Mouse (Mus musculus) MEL (cell line): Measurements from ENCODE around the gene Atp6v1g2. TPM values are rescaled to one million over a fixed set of nuclear protein-coding genes. Genes with fewer than 3 reads are reported as not detected.

Experiments used
- DNase-seq: peaks from one replicate; pipeline ENCODE4 v3.0.0; 2011; ENCODE audit warnings: low read depth, low spot score
- H3K27ac ChIP-seq: 2 replicates; pipeline ENCODE4 v1.5.1; 2012; ENCODE audit warnings: low read depth, mild to moderate bottlenecking, control low read depth, low read length, moderate library complexity; ENCODE audit not compliant: control insufficient read depth
- H3K27me3 ChIP-seq, 2 experiments: fragments of 150-350 bp in 1 of 2; sonication (generic) in 1 of 2; 2 replicates each; pipeline ENCODE4 v1.6.1; 2012; ENCODE audit warnings: low read length in 2 of 2, mild to moderate bottlenecking in 2 of 2, improper control_type of control experiment in 1 of 2, moderate library complexity in 1 of 2; ENCODE audit not compliant: insufficient read depth in 2 of 2, control insufficient read depth in 1 of 2
- H3K36me3 ChIP-seq, 2 experiments: 2 replicates each; pipeline ENCODE4 v1.6.1; 2012 to 2014; ENCODE audit warnings: low read length in 2 of 2, improper control_type of control experiment in 1 of 2, inconsistent platforms in 1 of 2, mild to moderate bottlenecking in 1 of 2; ENCODE audit not compliant: insufficient read depth in 2 of 2, control insufficient read depth in 1 of 2
- H3K4me1 ChIP-seq, 2 experiments: fragments of 150-350 bp in 1 of 2; sonication (generic) in 1 of 2; 2 replicates each; pipeline ENCODE4 v1.6.1; 2012; ENCODE audit warnings: low read length in 2 of 2, improper control_type of control experiment in 1 of 2, mild to moderate bottlenecking in 1 of 2; ENCODE audit not compliant: insufficient read depth in 2 of 2, control insufficient read depth in 1 of 2
- H3K4me3 ChIP-seq, 2 experiments: fragments of 150-350 bp in 1 of 2; sonication (generic) in 1 of 2; 2 replicates each; pipeline ENCODE4 v1.5.1; 2012; ENCODE audit warnings: low read depth in 2 of 2, low read length in 2 of 2, mild to moderate bottlenecking in 2 of 2, moderate library complexity in 2 of 2, control low read depth in 1 of 2, improper control_type of control experiment in 1 of 2; ENCODE audit not compliant: control insufficient read depth in 1 of 2, insufficient read depth in 1 of 2
- H3K79me2 ChIP-seq: 2 replicates; pipeline ENCODE4 v1.6.1; 2012; ENCODE audit warnings: mild to moderate bottlenecking, low read length, moderate library complexity; ENCODE audit not compliant: control insufficient read depth, poor library complexity, insufficient read depth
- H3K9ac ChIP-seq: 2 replicates; pipeline ENCODE4 v1.6.1; 2012; ENCODE audit warnings: low read depth, mild to moderate bottlenecking, control low read depth, low read length, moderate library complexity; ENCODE audit not compliant: control insufficient read depth, poor library complexity, severe bottlenecking
- H3K9me3 ChIP-seq: fragments of 150-350 bp; sonication (generic); replicated peaks from 2 replicates; pipeline ENCODE4 v1.6.1; 2012; ENCODE audit warnings: mild to moderate bottlenecking, low read length, improper control_type of control experiment, moderate library complexity; ENCODE audit not compliant: insufficient read depth
- BHLHE40 ChIP-seq: IDR thresholded peaks from 2 replicates; pipeline ENCODE4 v1.6.1; 2012; ENCODE audit warnings: low read depth, mild to moderate bottlenecking, inconsistent platforms, low read length, improper control_type of control experiment, borderline replicate concordance
- CHD2 ChIP-seq: IDR thresholded peaks from 2 replicates; pipeline ENCODE4 v1.6.1; 2011; ENCODE audit warnings: low read length, improper control_type of control experiment
- CTCF ChIP-seq, 3 experiments: IDR thresholded peaks in 2 of 3; conservative IDR thresholded peaks in 1 of 3; 2 replicates each; pipeline ENCODE4 v1.5.1; 2011 to 2012; ENCODE audit warnings: low read length in 3 of 3, low read depth in 2 of 3, mild to moderate bottlenecking in 2 of 3, improper control_type of control experiment in 1 of 3, inconsistent platforms in 1 of 3, mixed read lengths in 1 of 3, moderate library complexity in 1 of 3; ENCODE audit not compliant: control insufficient read depth in 1 of 3, insufficient read depth in 1 of 3, poor library complexity in 1 of 3, severe bottlenecking in 1 of 3
- ELF1 ChIP-seq: IDR thresholded peaks from 2 replicates; pipeline ENCODE4 v1.6.1; 2014; ENCODE audit warnings: low read depth, mild to moderate bottlenecking, inconsistent platforms, low read length, improper control_type of control experiment, moderate library complexity
- EP300 ChIP-seq, 2 experiments: IDR thresholded peaks; 2 replicates each; pipeline ENCODE4 v1.6.1; 2011; ENCODE audit warnings: improper control_type of control experiment in 2 of 2, low read length in 2 of 2, low read depth in 1 of 2, mild to moderate bottlenecking in 1 of 2
- ETS1 ChIP-seq: IDR thresholded peaks from 2 replicates; pipeline ENCODE4 v1.6.1; 2012; ENCODE audit warnings: low read depth, mild to moderate bottlenecking, inconsistent platforms, low read length, improper control_type of control experiment, moderate library complexity
- GABPA ChIP-seq: IDR thresholded peaks from 2 replicates; pipeline ENCODE4 v1.6.1; 2012; ENCODE audit warnings: low read depth, mild to moderate bottlenecking, inconsistent platforms, low read length, improper control_type of control experiment, moderate library complexity
- HCFC1 ChIP-seq: IDR thresholded peaks from 2 replicates; pipeline ENCODE4 v1.6.1; 2012; ENCODE audit warnings: low read depth, mild to moderate bottlenecking, inconsistent platforms, low read length, improper control_type of control experiment, moderate library complexity
- JUND ChIP-seq: IDR thresholded peaks from 2 replicates; pipeline ENCODE4 v1.6.1; 2011; ENCODE audit warnings: low read depth, mild to moderate bottlenecking, improper control_type of control experiment, low read length
- KAT2A ChIP-seq: conservative IDR thresholded peaks from 2 replicates; pipeline ENCODE4 v1.6.1; 2012; ENCODE audit warnings: low read depth, low read length, improper control_type of control experiment, inconsistent platforms
- MAX ChIP-seq: IDR thresholded peaks from 2 replicates; pipeline ENCODE4 v1.6.1; 2011; ENCODE audit warnings: low read length, improper control_type of control experiment
- MAZ ChIP-seq: IDR thresholded peaks from 2 replicates; pipeline ENCODE4 v1.6.1; 2012; ENCODE audit warnings: low read depth, mild to moderate bottlenecking, inconsistent platforms, low read length, improper control_type of control experiment
- MXI1 ChIP-seq: IDR thresholded peaks from 2 replicates; pipeline ENCODE4 v1.6.1; 2011; ENCODE audit warnings: mild to moderate bottlenecking, low read depth, low read length, improper control_type of control experiment
- NELFE ChIP-seq: IDR thresholded peaks from 2 replicates; pipeline ENCODE4 v1.6.1; 2011; ENCODE audit warnings: low read depth, low read length, improper control_type of control experiment
- NRF1 ChIP-seq: IDR thresholded peaks from 2 replicates; pipeline ENCODE4 v1.6.1; 2014; ENCODE audit warnings: low read depth, mild to moderate bottlenecking, inconsistent platforms, low read length, improper control_type of control experiment, moderate library complexity; ENCODE audit not compliant: poor library complexity, insufficient read depth, severe bottlenecking
- POLR2A ChIP-seq, 2 experiments: IDR thresholded peaks; 2 replicates each; pipeline ENCODE4 v1.6.1; 2011 to 2012; ENCODE audit warnings: low read length in 2 of 2, mild to moderate bottlenecking in 2 of 2, control low read depth in 1 of 2, improper control_type of control experiment in 1 of 2, low read depth in 1 of 2, moderate library complexity in 1 of 2; ENCODE audit not compliant: control insufficient read depth in 1 of 2, insufficient read depth in 1 of 2, poor library complexity in 1 of 2
- POLR2AphosphoS2 ChIP-seq: IDR thresholded peaks from 2 replicates; pipeline ENCODE4 v1.6.1; 2011; ENCODE audit warnings: low read length, improper control_type of control experiment
- POLR2AphosphoS5 ChIP-seq: IDR thresholded peaks from 2 replicates; pipeline ENCODE4 v1.6.1; 2012; ENCODE audit warnings: low read depth, borderline replicate concordance, mild to moderate bottlenecking, inconsistent platforms, low read length, moderate library complexity, mixed read lengths
- RCOR1 ChIP-seq: IDR thresholded peaks from 2 replicates; pipeline ENCODE4 v1.6.1; 2012; ENCODE audit warnings: low read depth, mild to moderate bottlenecking, inconsistent platforms, low read length, improper control_type of control experiment
- SIN3A ChIP-seq: IDR thresholded peaks from 2 replicates; pipeline ENCODE4 v1.6.1; 2012; ENCODE audit warnings: low read length, improper control_type of control experiment, inconsistent platforms
- SMC3 ChIP-seq: IDR thresholded peaks from 2 replicates; pipeline ENCODE4 v1.6.1; 2011; ENCODE audit warnings: low read depth, low read length, improper control_type of control experiment
- TBP ChIP-seq: IDR thresholded peaks from 2 replicates; pipeline ENCODE4 v1.8.0; 2011; ENCODE audit warnings: low read depth, low read length, improper control_type of control experiment
- TCF12 ChIP-seq: IDR thresholded peaks from 2 replicates; pipeline ENCODE4 v1.6.1; 2014; ENCODE audit warnings: low read depth, mild to moderate bottlenecking, inconsistent platforms, low read length, improper control_type of control experiment, moderate library complexity
- UBTF ChIP-seq: IDR thresholded peaks from 2 replicates; pipeline ENCODE4 v1.6.1; 2012; ENCODE audit warnings: low read depth, mild to moderate bottlenecking, inconsistent platforms, low read length, improper control_type of control experiment, moderate library complexity, borderline replicate concordance; ENCODE audit not compliant: insufficient read depth
- USF2 ChIP-seq, 2 experiments: IDR thresholded peaks; 2 replicates each; pipeline ENCODE4 v1.6.1; 2011 to 2012; ENCODE audit warnings: improper control_type of control experiment in 2 of 2, low read length in 2 of 2, borderline replicate concordance in 1 of 2, inconsistent platforms in 1 of 2, low read depth in 1 of 2, mild to moderate bottlenecking in 1 of 2; ENCODE audit not compliant: insufficient read depth in 1 of 2
- ZKSCAN1 ChIP-seq: IDR thresholded peaks from 2 replicates; pipeline ENCODE4 v1.6.1; 2012; ENCODE audit warnings: low read depth, mild to moderate bottlenecking, inconsistent platforms, low read length, improper control_type of control experiment, moderate library complexity
- ZMIZ1 ChIP-seq: IDR thresholded peaks from 2 replicates; pipeline ENCODE4 v1.6.1; 2012; ENCODE audit warnings: low read depth, mild to moderate bottlenecking, inconsistent platforms, low read length, improper control_type of control experiment, moderate library complexity
- ZNF384 ChIP-seq: IDR thresholded peaks from 2 replicates; pipeline ENCODE4 v1.6.1; 2012; ENCODE audit warnings: low read depth, mild to moderate bottlenecking, inconsistent platforms, low read length, improper control_type of control experiment
- polyA plus RNA-seq, 2 experiments: library from polyadenylated mRNA; stranded (reverse) in 1 of 2; unstranded in 1 of 2; fragments of >175 nt in 1 of 2; fragments of >200 nt in 1 of 2; gene quantifications; 2 replicates each; pipeline versions ENCODE4 v1.2.1 to v1.2.4; 2012; ENCODE audit warnings: low replicate concordance in 2 of 2, low read depth in 1 of 2; ENCODE audit not compliant: insufficient read length in 2 of 2, insufficient read depth in 1 of 2, missing spikeins in 1 of 2
- total RNA-seq: library from RNA; depleted of rRNA; stranded (reverse); fragments of 300-350 nt; gene quantifications from 2 replicates; pipeline ENCODE4 v1.2.3, GENCODE M21; 2012

Gene Atp6v1g2
- total and polyA plus RNA-seq, 3 experiments, result 0.46 to 4.7 TPM; not detected in 1

GRCm38 (mm10) chr17:35261651-35262050, 28.2 kb downstream of the Atp6v1g2 start:
- no peak overlapping the region for H3K4me3 ChIP-seq
- H3K9me3 ChIP-seq, result no peaks in the 10 kb centered on the region
- TF ChIP-seq ZMIZ1, result no peak
- TF ChIP-seq RCOR1, result no peak
- no peak for TF ChIP-seq MAX
- no peak for DNase-seq
- H3K27ac ChIP-seq, result no peak overlapping the region
- H3K36me3 ChIP-seq, result peaks cover 0 to 8% of the 10 kb centered on the region in 2 experiments; a peak in 1 of 4 replicates
- peaks cover 3% of the 10 kb centered on the region; the same call in 1 of the 2 replicates for H3K79me2 ChIP-seq
- peaks cover 7 to 19% of the 10 kb centered on the region in 2 experiments for H3K4me1 ChIP-seq
- no peak overlapping the region for H3K9ac ChIP-seq
- H3K27me3 ChIP-seq, result no peaks in the 10 kb centered on the region

- Histone ChIP-seq H3K27me3 (no peaks in the 10 kb centered on the region), H3K9me3 (no peaks in the 10 kb centered on the region), H3K36me3 (peaks cover 0 to 8% of the 10 kb centered on the region in 2 experiments; a peak in 1 of 4 replicates), H3K79me2 (peaks cover 3% of the 10 kb centered on the region; the same call in 1 of the 2 replicates), H3K4me1 (peaks cover 7 to 15% of the 10 kb centered on the region in 2 experiments), H3K4me3 (peak within 1 kb of the TSS; percentile 73 to 83), H3K9ac (peak within 1 kb of the TSS; percentile 79), H3K27ac (peak within 1 kb of the TSS; percentile 49)
- TF ChIP-seq ETS1, result peak; percentile 71
- 0 out of 2 replicates have a peak, but pooled peaks have one; percentile 57 for TF ChIP-seq HCFC1
- TF ChIP-seq ZKSCAN1, result peak; percentile 71
- peak; percentile 96 for TF ChIP-seq POLR2AphosphoS2
- TF ChIP-seq NELFE, result peak; percentile 99
- 0 out of 2 replicates have a peak, but pooled peaks have one; percentile 42 for TF ChIP-seq GABPA
- no peak for TF ChIP-seq KAT2A
- peak; percentile 69; the same call in 1 of the 2 replicates for TF ChIP-seq POLR2AphosphoS5
- TF ChIP-seq TBP, result peak; percentile 98
- peak; percentile 82 for TF ChIP-seq ELF1
- no peak for TF ChIP-seq USF2 (IDR thresholded peaks at IDR 0.05; ENCODE audit: borderline replicate concordance in 1 of 2, insufficient read depth in 1 of 2, low read depth in 1 of 2, low read length in 2 of 2)
- no peak for TF ChIP-seq RCOR1
- TF ChIP-seq JUND, result no peak
- 0 out of 2 replicates have a peak, but pooled peaks have one; percentile 48 for TF ChIP-seq BHLHE40
- peak; percentile 98 for TF ChIP-seq ZMIZ1
- no peak for TF ChIP-seq SMC3
- peak in 1 of 3 experiments; percentile 11; a peak in 1 of 6 replicates for TF ChIP-seq CTCF (IDR thresholded peaks at IDR 0.05 in 2 of 3, conservative IDR thresholded peaks at IDR 0.05 in 1 of 3; ENCODE audit: control insufficient read depth in 1 of 3, insufficient read depth in 1 of 3, low read depth in 2 of 3, low read length in 3 of 3, poor library complexity in 1 of 3, severe bottlenecking in 1 of 3)
- peak; percentile 84 for TF ChIP-seq SIN3A
- peak; percentile 39; the same call in 1 of the 2 replicates for TF ChIP-seq NRF1
- TF ChIP-seq CHD2, result peak; percentile 98
- TF ChIP-seq EP300 (IDR thresholded peaks at IDR 0.05; ENCODE audit: low read depth in 1 of 2, low read length in 2 of 2), result no peak
- TF ChIP-seq MAZ, result no peak
- peak; percentile 31; the same call in 1 of the 2 replicates for TF ChIP-seq MXI1
- TF ChIP-seq POLR2A (IDR thresholded peaks at IDR 0.05; ENCODE audit: control insufficient read depth in 1 of 2, insufficient read depth in 1 of 2, low read depth in 1 of 2, low read length in 2 of 2, poor library complexity in 1 of 2), result peak; percentile 95 to 97
- no peak for TF ChIP-seq ZNF384
- TF ChIP-seq TCF12, result peak; percentile 61
- no peak for TF ChIP-seq UBTF
- peak; percentile 99 for DNase-seq
Observed at GRCm38 (mm10) chr17:35262664-35263522, 29.4 kb downstream of the Atp6v1g2 start, which contains the start of gene H2-D1. TSS of gene H2-D1 (plus strand) at chr17:35262730.
